Mouse (Mus musculus) gonadal fat pad, adult 2 months (tissue): ENCODE results near the gene Klf3. TPM values are rescaled to one million over a fixed set of nuclear protein-coding genes. Genes with fewer than 3 reads are reported as not detected.

Experiments used
- DNase-seq: peaks from one replicate; pipeline ENCODE4 v3.0.0-alpha.2; 2012; ENCODE audit warnings: low read depth
- polyA plus RNA-seq: library from polyadenylated mRNA; depleted of rRNA; stranded (reverse); fragments of >200 nt; gene quantifications from 2 replicates; pipeline ENCODE4 v1.2.3, GENCODE M21; 2012

Gene Klf3
- polyA plus RNA-seq, 1 experiment, result 54.7 TPM

DNA sequence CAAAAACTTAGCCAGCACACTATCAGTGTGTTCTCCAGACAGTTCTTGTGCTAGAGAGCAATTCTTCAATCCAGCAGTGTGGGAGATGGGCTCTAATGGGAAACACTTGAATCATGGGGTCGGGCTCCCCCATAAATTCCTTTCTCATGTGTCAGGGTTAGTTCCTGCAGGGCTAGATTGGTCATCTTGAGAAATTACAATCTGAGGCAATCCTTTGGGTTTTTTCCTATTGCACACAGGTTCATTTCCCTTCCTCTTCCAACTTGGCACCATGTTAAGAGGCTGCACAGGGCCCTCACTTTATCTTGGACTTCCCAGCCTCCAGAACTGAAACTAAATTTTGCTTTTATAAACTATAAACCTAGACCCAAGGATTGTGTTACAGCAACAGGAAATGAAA is 31.0 kb downstream of the Klf3 start:
- DNase-seq, result no peak

GRCm38 (mm10) chr5:64835295-64835694 is 32.1 kb downstream of the Klf3 start:
- no peak for DNase-seq

GRCm38 (mm10) chr5:64839016-64839599 is 35.9 kb downstream of the Klf3 start:
- DNase-seq, result no peak

DNA sequence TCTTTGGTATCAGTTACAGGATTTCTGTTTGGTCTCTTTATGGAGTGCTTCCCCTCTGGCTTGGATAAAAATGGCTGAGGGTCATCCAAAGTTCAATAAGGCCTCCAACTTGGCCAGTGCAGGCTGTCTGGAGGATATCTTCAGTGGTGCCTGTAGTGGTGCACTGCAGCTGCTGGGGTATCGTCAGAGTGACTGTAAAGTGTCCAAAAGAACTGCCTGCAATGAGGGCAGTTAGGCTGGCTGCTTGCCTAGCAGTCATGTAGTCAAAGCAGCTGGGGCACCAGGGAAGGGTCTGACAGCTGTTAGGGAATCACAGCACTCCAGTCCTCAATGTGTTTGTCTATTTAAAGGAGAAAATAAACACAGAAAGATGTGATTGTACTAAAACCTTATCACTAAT is 36.9 kb downstream of the Klf3 start:
- no peak for DNase-seq

- no peak for DNase-seq
These were observed 41.4 kb downstream of the Klf3 start for GRCm38 (mm10) chr5:64844622-64845021.

DNA sequence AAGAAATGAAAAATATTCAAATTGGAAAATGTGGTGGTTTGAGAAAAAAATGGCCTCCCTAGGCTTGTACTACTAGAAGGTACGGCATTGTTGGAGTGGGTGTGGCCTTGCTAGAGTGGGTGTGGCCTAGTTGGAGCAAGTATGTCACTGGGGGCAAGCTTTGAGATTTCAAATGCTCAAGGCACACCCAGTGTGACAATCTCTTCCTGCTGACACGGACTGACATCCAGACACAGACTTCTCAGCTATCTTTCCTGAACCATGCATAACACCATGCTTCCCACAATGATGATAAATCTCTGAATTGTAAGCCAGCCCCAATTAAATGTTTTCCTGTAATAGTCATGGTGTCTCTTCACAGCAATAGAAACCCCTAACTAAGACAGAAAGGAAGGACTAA is 44.1 kb downstream of the Klf3 start:
- DNase-seq, result no peak

GRCm38 (mm10) chr5:64849892-64850291 is 46.7 kb downstream of the Klf3 start:
- no peak for DNase-seq

DNA sequence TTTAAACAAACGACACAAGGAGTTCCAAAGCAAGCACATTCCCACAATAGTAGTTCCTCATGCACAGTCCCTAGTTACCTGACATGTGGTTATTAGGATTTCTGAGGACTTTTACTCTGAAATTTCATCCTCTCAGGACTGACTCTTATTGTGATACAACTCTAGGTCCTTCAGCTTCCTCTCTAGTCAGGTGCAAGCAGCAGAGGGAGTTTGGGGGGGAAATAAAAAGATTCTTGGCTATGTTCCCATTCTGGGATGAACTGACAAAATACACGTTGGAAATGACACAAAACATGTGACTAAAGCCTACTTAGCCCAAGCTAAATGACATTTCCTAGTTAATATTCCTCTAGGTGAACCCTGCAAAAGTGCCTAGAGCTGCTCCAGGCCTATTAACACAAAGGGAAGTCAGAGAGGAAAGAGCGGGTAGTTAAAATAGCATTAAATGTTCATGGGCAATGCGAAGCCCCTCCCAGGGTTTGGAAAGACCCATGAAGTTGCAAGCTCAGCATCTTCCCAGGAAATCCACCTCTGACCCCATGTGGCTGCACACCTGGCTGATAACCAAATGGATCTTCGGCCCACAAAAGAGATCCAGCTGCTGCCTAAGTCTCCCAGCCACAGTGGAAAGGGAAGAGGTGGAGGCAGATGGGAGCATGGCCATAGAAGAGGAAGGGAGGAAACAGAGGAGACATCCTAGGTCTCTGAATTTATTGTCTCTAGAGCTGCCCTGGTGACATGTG is 49.6 kb downstream of the Klf3 start:
- DNase-seq, result no peak

DNA sequence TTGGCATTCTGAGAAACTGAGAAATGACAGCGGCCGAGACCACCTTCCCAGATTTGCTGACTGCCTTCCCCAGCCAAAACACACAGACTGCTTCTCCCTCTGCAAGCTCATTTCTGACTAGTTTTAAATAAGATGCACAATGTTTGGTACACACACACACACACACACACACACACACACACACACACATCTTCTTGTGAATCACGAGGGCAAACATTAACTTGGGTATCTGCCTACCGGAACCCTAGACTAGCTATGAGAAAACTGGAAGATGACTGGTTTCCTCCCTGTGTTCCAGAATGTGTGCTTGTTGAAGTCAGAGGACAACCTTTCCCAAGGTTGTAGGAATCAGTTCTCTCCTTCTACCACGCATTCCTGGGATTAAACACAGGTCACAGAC is 50.2 kb downstream of the Klf3 start:
- DNase-seq, result no peak

GRCm38 (mm10) chr5:64855199-64855598 is 52.0 kb downstream of the Klf3 start:
- no peak for DNase-seq

GRCm38 (mm10) chr5:64860900-64861470 is 57.8 kb downstream of the Klf3 start:
- no peak for DNase-seq

DNA sequence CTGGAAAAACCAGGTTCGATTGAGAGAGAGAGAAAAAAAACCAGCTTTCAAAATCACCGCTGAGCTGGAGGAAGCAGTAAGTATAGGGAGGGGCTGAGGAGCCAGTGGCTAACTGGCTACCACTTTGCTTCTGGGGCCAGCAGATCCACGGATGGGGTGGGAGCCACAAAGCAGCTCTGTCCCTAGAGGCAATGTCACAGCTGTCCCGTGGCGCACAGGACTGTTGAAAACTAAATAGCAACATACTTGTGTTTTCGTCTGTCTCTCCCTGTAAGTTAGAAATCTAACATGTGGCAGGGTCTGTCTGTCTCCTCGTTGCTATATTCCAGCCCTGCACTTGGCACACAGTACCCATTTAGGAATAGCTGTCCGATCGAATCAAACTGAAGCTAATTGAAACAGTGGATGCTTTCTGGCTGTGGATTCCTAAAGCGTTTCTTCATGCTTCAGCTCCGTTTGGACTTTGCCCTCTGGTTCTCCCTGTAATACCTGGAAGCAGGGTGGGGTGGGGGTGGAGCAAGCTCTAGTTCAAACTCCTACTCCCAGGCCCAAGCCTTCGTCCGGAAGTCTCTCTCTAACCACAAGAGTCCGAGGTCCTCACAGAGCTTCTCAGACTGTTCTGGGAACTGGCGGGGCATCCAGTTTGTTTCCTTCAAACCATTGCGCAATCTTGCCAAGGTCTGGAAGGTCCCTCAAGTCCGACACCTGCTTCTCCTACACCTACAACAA is 58.4 kb downstream of the Klf3 start:
- DNase-seq, result no peak

DNA sequence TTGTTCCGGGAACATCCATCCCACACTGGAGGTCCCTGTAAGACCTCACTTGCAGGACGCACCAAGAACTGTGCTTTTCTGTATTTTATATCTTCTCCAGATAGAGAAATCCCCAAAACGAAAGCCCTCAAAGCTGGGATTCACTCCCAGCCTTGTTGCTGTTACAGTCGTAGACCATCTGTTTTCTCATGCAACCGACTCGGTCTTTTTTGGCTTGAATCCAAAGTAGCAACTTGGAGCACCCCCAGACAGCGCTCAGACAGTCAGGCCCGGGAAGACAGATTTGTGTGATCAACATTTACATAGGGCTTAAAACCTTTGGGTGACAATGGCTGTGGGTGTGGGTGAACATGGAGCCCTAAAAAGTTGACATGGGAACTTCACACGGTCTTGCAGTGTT is 59.1 kb downstream of the Klf3 start:
- no peak for DNase-seq

- no peak for DNase-seq
These were observed 61.5 kb downstream of the Klf3 start for GRCm38 (mm10) chr5:64864699-64865108.

- DNase-seq, result no peak
These were observed 62.2 kb downstream of the Klf3 start for GRCm38 (mm10) chr5:64865219-64865964.

DNA sequence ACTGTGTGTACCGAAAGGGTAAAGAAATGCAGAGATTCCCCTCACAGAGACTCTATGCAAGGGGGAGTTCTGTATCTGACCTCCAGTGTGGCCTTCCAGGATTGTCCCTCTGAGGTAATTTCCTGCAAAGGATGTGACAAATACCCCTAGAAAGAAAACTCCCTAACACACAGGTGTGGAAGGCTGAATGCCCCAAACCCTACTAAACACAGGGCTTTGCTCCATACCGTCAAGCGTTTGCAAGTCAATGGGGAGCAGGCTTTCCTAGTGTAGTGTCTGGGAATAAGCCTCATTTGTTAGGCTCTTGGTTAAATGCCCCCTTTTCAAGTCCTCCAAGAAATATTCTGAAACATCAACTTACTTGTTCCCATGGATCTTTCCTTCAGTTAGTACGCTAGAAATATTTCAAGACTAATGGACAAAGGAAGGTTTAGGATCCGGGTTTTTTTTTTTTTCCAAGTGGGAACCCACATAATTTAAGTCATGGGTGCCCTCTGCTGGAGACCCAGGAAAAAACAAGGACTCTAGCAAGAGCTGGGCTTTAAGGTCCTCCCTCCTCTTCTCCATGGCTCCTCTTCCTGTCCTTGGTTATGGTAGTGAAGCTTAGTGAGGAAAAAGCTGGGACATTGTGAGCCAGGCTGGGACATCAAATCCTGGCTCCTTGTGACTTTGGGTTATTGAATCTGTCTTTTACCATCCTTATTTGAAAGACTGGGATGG is 63.3 kb downstream of the Klf3 start:
- DNase-seq, result no peak

GRCm38 (mm10) chr5:64867124-64867523 is 63.9 kb downstream of the Klf3 start:
- DNase-seq, result no peak

DNA sequence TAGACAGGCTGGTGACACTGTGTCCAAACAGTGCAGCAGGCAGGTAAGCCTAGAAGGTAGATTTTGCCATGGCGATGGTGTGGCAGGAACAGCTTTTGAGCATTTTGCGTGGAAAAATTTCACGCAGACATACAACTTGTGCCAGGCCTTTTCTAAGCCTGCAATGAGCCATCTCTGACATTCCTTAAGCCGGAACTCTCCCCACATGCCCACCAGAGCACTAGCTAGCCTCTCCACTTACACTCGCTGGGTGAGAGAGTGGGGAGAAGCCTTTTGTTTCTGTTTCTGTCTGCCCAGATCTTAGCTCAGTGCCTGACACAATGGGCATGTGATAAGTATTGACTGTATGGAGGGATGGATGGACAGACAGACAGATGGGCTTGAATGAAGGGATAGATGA is 64.4 kb downstream of the Klf3 start:
- no peak for DNase-seq

DNA sequence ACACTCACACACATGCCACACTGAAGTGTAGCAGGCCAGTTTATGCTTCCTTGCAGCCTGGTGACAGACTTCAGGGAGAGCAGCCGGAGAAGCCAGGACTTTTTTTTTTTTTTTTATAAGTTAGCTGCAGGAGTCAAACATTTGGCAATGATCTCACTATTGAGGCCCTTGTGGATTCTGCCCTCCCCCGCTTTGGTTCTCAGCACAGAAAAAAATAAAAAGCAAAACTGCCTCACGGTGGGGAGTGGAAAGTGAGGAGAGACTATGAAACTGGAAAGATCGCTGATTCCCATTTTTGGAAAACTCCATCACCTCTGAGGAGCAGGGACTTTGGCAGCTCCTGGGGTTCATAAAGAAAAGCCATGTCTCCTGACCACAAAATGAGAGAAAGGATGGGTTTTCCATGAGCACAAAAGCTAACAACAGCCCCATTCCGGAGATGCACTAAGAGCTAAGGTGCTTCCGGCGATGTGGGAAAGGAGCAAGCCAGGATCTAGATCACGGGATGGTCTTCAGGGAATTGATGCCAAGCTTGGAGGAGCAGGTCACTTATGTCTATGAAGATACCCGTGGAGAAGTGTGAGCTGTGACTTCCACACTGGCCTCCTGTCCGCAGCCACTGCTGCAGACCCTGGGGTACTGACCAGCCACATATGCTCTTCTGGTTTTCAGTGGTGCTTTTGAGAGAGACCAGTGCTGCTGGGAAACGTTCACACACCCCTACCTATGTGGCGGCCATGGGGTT is 73.1 kb downstream of the Klf3 start:
- no peak for DNase-seq

DNA sequence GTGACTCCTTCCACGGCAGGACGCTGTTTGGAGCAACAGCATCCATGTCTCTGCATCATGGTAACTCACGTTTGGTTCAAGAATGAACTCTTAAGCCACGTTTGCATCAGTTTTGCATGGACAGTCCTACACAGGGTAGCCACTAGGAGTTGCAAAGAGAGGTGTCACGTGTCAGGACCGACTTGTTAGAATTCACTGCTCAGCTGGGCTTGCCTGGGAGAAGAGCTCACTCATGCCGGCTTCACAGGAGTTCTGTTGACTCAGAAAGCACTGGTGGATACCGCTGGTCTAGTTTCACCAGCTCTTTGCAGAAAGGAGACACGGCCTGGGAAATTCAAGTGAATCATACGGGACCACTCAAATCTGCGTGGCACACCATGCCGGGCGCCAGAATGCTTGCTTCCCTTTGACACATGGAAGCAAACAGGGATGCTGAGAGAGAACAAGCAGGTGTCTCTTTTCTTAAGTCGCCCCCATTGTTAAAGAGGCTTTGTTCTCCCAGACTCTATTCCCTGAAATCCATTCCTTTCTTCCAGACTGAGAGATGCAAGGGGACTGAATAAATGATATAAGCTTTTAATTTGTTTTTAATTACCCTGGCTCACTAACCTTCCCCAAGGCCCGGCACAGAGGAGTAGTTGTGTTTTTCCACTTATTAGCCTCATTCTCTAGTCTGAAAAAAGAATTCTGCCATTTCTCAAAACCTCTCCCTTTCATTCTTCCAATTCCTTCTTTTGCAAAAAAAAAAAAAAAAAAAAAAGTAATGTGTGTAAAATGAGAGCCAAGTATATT is 74.2 kb downstream of the Klf3 start:
- no peak for DNase-seq
